Mouse (Mus musculus): Measurements from ENCODE around the gene Zfp462. TPM values are rescaled to one million over a fixed set of nuclear protein-coding genes. Genes with fewer than 3 reads are reported as not detected.

The Zfp462 gene
- polyA plus RNA-seq, 1 experiment from 2014 or later = 0.09 TPM

- no peak for ATAC-seq (ENCODE audit: low read depth)
- Histone ChIP-seq H3K4me1 (ENCODE audit: control insufficient read depth, low read depth, low read length) (no peaks in the 10 kb centered on the region; the same call in 1 of the 2 replicates), H3K4me2 (ENCODE audit: low read depth, low read length) (no peak overlapping the region), H3K36me3 (ENCODE audit: control insufficient read depth, insufficient read depth) (no peaks in the 10 kb centered on the region), H3K9ac (ENCODE audit: low read depth, low read length) (no peak overlapping the region), H3K4me3 (ENCODE audit: low read depth, low read length) (no peak overlapping the region), H3K9me3 (replicated peaks; ENCODE audit: control insufficient read depth, low read length) (no peaks in the 10 kb centered on the region), H3K27ac (ENCODE audit: low read length) (no peak overlapping the region), H3K27me3 (ENCODE audit: control insufficient read depth, insufficient read depth, low read depth, low read length) (no peaks in the 10 kb centered on the region)
- 62% methylated on average over 9 of the region's 9 CpGs for WGBS (ENCODE audit: insufficient replicate concordance)
Measured at GRCm38 (mm10) chr4:54998146-54998841, 53.4 kb downstream of the Zfp462 start.

DNA sequence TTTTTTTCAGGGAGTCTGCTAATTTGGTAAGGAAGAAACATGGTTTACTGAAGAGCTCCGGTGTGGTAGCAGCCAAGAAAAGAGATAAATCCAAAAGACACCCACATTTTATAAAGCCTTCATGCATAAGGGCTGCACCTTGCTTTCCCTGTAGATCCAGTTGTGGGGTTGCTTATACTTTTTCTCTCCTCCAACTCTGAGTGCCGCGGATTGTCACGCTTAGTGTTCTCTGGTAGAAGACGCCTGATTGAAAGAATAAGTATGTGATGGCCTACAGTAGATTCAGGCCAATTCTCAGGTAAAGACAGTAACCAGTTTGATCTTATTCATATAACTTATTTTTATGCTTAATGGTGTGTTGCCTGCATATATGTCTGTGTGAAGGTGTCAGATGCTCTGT is 54.7 kb downstream of the Zfp462 start:
- Histone ChIP-seq H3K4me1 (ENCODE audit: control insufficient read depth, low read depth, low read length) (no peaks in the 10 kb centered on the region; the same call in 1 of the 2 replicates), H3K9me3 (replicated peaks; ENCODE audit: control insufficient read depth, low read length) (no peaks in the 10 kb centered on the region), H3K36me3 (ENCODE audit: control insufficient read depth, insufficient read depth) (no peaks in the 10 kb centered on the region), H3K27ac (ENCODE audit: low read length) (no peak overlapping the region), H3K4me2 (ENCODE audit: low read depth, low read length) (no peak overlapping the region), H3K4me3 (ENCODE audit: low read depth, low read length) (no peak overlapping the region), H3K27me3 (ENCODE audit: control insufficient read depth, insufficient read depth, low read depth, low read length) (no peaks in the 10 kb centered on the region), H3K9ac (ENCODE audit: low read depth, low read length) (no peak overlapping the region)
- WGBS (ENCODE audit: insufficient replicate concordance) = 74% methylated on average over 5 of the region's 5 CpGs
- no peak for ATAC-seq (ENCODE audit: low read depth)

DNA sequence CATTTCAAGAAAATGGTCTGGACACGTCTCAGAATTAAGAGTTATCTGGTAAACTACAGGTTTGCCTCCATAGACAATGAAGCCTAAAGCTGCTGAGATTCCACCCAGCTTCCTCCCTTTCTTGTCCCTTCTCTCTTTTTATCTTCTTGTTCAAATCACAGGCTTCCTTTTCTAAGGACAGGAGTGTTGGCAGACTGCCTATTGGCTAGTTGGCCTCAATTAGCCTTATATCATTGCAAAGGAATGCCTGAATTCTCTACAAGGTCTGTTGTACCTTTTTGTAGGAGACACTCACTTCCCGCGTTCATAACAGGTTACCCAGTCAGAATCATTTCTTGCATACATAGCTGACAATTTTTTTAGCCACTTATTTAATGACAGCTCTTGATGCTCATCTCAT is 56.5 kb downstream of the Zfp462 start:
- Histone ChIP-seq H3K4me3 (ENCODE audit: low read depth, low read length) (no peak overlapping the region), H3K9ac (ENCODE audit: low read depth, low read length) (no peak overlapping the region), H3K4me2 (ENCODE audit: low read depth, low read length) (no peak overlapping the region), H3K36me3 (ENCODE audit: control insufficient read depth, insufficient read depth) (no peaks in the 10 kb centered on the region), H3K27me3 (ENCODE audit: control insufficient read depth, insufficient read depth, low read depth, low read length) (no peaks in the 10 kb centered on the region), H3K4me1 (ENCODE audit: control insufficient read depth, low read depth, low read length) (no peaks in the 10 kb centered on the region; the same call in 1 of the 2 replicates), H3K9me3 (replicated peaks; ENCODE audit: control insufficient read depth, low read length) (no peaks in the 10 kb centered on the region), H3K27ac (ENCODE audit: low read length) (no peak overlapping the region)
- 58% methylated on average over 3 of the region's 3 CpGs for WGBS (ENCODE audit: insufficient replicate concordance)
- no peak for ATAC-seq (ENCODE audit: low read depth)

DNA sequence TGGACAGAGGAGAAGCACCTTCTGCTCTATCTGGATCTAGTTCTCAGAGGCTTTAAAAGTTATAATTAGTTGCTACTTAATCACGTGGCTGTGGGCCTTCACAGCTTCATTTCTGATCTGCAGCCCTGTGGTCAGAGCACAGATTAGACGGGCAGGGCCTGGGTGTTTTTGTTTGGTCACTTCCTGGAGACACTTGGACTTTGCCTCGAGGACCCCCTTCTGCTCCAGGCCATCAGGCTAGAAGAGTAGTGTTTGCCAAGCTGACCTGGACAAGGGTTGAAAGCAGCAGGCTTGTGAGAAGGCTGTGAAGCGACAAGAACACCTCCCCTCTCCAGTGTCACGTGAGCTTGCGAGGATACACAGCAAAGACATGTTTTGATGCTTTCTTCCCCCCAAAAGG is 58.3 kb downstream of the Zfp462 start:
- Histone ChIP-seq H3K4me1 (ENCODE audit: control insufficient read depth, low read depth, low read length) (no peaks in the 10 kb centered on the region; the same call in 1 of the 2 replicates), H3K9ac (ENCODE audit: low read depth, low read length) (no peak overlapping the region), H3K27ac (ENCODE audit: low read length) (no peak overlapping the region), H3K9me3 (replicated peaks; ENCODE audit: control insufficient read depth, low read length) (no peaks in the 10 kb centered on the region), H3K36me3 (ENCODE audit: control insufficient read depth, insufficient read depth) (no peaks in the 10 kb centered on the region), H3K4me2 (ENCODE audit: low read depth, low read length) (no peak overlapping the region), H3K27me3 (ENCODE audit: control insufficient read depth, insufficient read depth, low read depth, low read length) (no peaks in the 10 kb centered on the region), H3K4me3 (ENCODE audit: low read depth, low read length) (no peak overlapping the region)
- 47% methylated on average over 6 of the region's 6 CpGs for WGBS (ENCODE audit: insufficient replicate concordance)
- no peak for ATAC-seq (ENCODE audit: low read depth)

- H3K4me3 ChIP-seq (ENCODE audit: low read depth, low read length) = no peak overlapping the region
- no peak overlapping the region for H3K27ac ChIP-seq (ENCODE audit: low read length)
- H3K9ac ChIP-seq (ENCODE audit: low read depth, low read length) = no peak overlapping the region
- WGBS (ENCODE audit: insufficient replicate concordance) = 28% methylated on average over 4 of the region's 4 CpGs
- H3K36me3 ChIP-seq (ENCODE audit: control insufficient read depth, insufficient read depth) = no peaks in the 10 kb centered on the region
- H3K4me2 ChIP-seq (ENCODE audit: low read depth, low read length) = peak overlapping the region; percentile 37; the same call in 1 of the 2 replicates
- no peaks in the 10 kb centered on the region; the same call in 1 of the 2 replicates for H3K9me3 ChIP-seq (replicated peaks; ENCODE audit: control insufficient read depth, low read length)
- no peaks in the 10 kb centered on the region for H3K27me3 ChIP-seq (ENCODE audit: control insufficient read depth, insufficient read depth, low read depth, low read length)
- 0 out of 2 replicates have a peak, but pooled peaks have one; percentile 9 for ATAC-seq (ENCODE audit: low read depth)
- no peaks in the 10 kb centered on the region; the same call in 1 of the 2 replicates for H3K4me1 ChIP-seq (ENCODE audit: control insufficient read depth, low read depth, low read length)
Measured at GRCm38 (mm10) chr4:55005066-55005465, 60.2 kb downstream of the Zfp462 start.

DNA sequence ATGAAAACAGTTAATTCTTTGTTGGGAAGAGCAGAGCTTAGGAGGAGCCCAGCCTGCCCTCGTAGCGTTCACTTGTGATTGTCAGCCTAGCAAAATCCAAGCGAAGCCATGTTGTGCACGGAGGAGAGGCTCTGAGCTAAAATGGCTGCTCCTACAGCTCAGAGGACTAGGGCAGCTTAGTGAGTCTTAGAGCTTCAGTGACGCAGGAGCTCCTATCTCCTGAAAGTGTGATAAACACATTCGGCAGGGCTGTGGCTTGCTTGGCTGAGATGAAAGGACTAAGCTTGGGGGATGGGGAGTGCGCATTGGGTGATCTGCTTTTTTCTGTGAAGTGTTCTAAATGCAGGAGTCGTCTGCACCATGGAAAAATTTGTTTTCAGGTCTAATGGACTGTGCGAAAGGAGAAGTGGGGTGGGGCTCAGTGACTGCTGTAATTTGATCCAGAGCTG is 60.7 kb downstream of the Zfp462 start:
- no peak overlapping the region for H3K27ac ChIP-seq (ENCODE audit: low read length)
- ATAC-seq (ENCODE audit: low read depth) = no peak

DNA sequence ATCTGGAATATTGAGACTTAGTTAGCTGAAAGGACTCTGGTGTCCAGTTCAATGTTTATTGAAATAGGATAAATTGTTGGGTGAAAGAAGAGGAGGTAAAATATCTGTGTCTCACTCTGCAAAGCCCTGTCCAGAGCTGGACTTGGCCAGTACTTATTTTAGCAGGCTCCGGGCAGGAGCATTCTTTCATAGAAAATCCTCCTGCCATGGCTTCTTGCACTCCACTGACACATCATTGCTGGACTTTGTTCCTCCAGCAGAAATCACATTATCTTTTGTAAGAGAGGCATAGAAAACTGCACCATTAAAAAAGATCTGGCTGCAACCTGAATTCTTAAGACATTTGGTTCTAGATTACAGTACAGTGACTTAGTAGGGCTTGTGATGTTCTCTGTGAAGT is 61.2 kb downstream of the Zfp462 start:
- no peak overlapping the region for H3K9ac ChIP-seq (ENCODE audit: low read depth, low read length)
- no peak overlapping the region for H3K27ac ChIP-seq (ENCODE audit: low read length)
- H3K9me3 ChIP-seq (replicated peaks; ENCODE audit: control insufficient read depth, low read length) = no peaks in the 10 kb centered on the region; the same call in 1 of the 2 replicates
- no peaks in the 10 kb centered on the region for H3K27me3 ChIP-seq (ENCODE audit: control insufficient read depth, insufficient read depth, low read depth, low read length)
- 87% methylated on average over 1 of the region's 1 CpGs for WGBS (ENCODE audit: insufficient replicate concordance)
- H3K4me2 ChIP-seq (ENCODE audit: low read depth, low read length) = no peak overlapping the region
- no peaks in the 10 kb centered on the region for H3K36me3 ChIP-seq (ENCODE audit: control insufficient read depth, insufficient read depth)
- no peak overlapping the region for H3K4me3 ChIP-seq (ENCODE audit: low read depth, low read length)
- no peak for ATAC-seq (ENCODE audit: low read depth)
- H3K4me1 ChIP-seq (ENCODE audit: control insufficient read depth, low read depth, low read length) = no peaks in the 10 kb centered on the region; the same call in 1 of the 2 replicates

More for the DNA sequence above, 60.7 kb downstream of the Zfp462 start:
- 24% methylated on average over 9 of the region's 9 CpGs for WGBS (ENCODE audit: insufficient replicate concordance)
- H3K4me3 ChIP-seq (ENCODE audit: low read depth, low read length) = no peak overlapping the region
- no peaks in the 10 kb centered on the region for H3K27me3 ChIP-seq (ENCODE audit: control insufficient read depth, insufficient read depth, low read depth, low read length)
- H3K9me3 ChIP-seq (replicated peaks; ENCODE audit: control insufficient read depth, low read length) = no peaks in the 10 kb centered on the region; the same call in 1 of the 2 replicates
- peak overlapping the region; percentile 37; the same call in 1 of the 2 replicates for H3K4me2 ChIP-seq (ENCODE audit: low read depth, low read length)
- no peak overlapping the region for H3K9ac ChIP-seq (ENCODE audit: low read depth, low read length)
- no peaks in the 10 kb centered on the region for H3K36me3 ChIP-seq (ENCODE audit: control insufficient read depth, insufficient read depth)
- no peaks in the 10 kb centered on the region; the same call in 1 of the 2 replicates for H3K4me1 ChIP-seq (ENCODE audit: control insufficient read depth, low read depth, low read length)

- Histone ChIP-seq H3K36me3 (ENCODE audit: control insufficient read depth, insufficient read depth) (no peaks in the 10 kb centered on the region), H3K4me3 (ENCODE audit: low read depth, low read length) (no peak overlapping the region), H3K9ac (ENCODE audit: low read depth, low read length) (no peak overlapping the region), H3K27ac (ENCODE audit: low read length) (no peak overlapping the region), H3K4me1 (ENCODE audit: control insufficient read depth, low read depth, low read length) (no peaks in the 10 kb centered on the region), H3K4me2 (ENCODE audit: low read depth, low read length) (no peak overlapping the region), H3K9me3 (replicated peaks; ENCODE audit: control insufficient read depth, low read length) (no peaks in the 10 kb centered on the region; the same call in 1 of the 2 replicates), H3K27me3 (ENCODE audit: control insufficient read depth, insufficient read depth, low read depth, low read length) (no peaks in the 10 kb centered on the region)
- ATAC-seq (ENCODE audit: low read depth) = no peak
- WGBS (ENCODE audit: insufficient replicate concordance) = 81% methylated on average over 14 of the region's 14 CpGs
Measured at GRCm38 (mm10) chr4:55008616-55009015, 63.8 kb downstream of the Zfp462 start.

- no peaks in the 10 kb centered on the region for H3K36me3 ChIP-seq (ENCODE audit: control insufficient read depth, insufficient read depth)
- 83% methylated on average over 12 of the region's 12 CpGs for WGBS (ENCODE audit: insufficient replicate concordance)
- H3K27me3 ChIP-seq (ENCODE audit: control insufficient read depth, insufficient read depth, low read depth, low read length) = no peaks in the 10 kb centered on the region
- ATAC-seq (ENCODE audit: low read depth) = no peak
- H3K27ac ChIP-seq (ENCODE audit: low read length) = no peak overlapping the region
- no peak overlapping the region for H3K9ac ChIP-seq (ENCODE audit: low read depth, low read length)
- H3K9me3 ChIP-seq (replicated peaks; ENCODE audit: control insufficient read depth, low read length) = no peaks in the 10 kb centered on the region; the same call in 1 of the 2 replicates
- H3K4me3 ChIP-seq (ENCODE audit: low read depth, low read length) = no peak overlapping the region
- no peak overlapping the region for H3K4me2 ChIP-seq (ENCODE audit: low read depth, low read length)
- no peaks in the 10 kb centered on the region for H3K4me1 ChIP-seq (ENCODE audit: control insufficient read depth, low read depth, low read length)
Measured at GRCm38 (mm10) chr4:55011391-55011790, 66.5 kb downstream of the Zfp462 start.

Data from liver, embryonic 16.5 days (tissue).